Mouse (Mus musculus): ENCODE measurements at regions not wholly inside any gene's neighbourhood (a gene's known extent, or its start where the extent isn't known, plus 50 kb on each side); places are given as distances from the start of the nearest gene placed in this dataset.
A peak's percentile ranks its signal among the peaks of the same experiment; 100 is the strongest.

DNA sequence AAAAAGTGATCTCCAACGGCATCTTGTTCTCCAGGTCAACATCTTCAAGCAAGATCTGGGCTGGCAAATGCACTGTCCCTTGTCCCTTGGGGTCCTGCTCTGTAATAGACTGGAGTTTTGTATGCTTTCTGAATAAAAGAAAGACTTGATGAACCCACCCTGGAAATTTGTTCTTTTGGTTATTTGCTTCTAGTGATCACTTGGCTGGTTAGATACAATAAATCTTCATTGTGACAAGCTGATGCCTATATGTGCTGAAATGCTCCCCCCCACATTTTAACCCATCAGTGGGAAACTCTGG lies 65.0 kb downstream of the Dmac1 start:
- no peaks in the 10 kb centered on the region for H3K27me3 ChIP-seq (ENCODE audit: control insufficient read depth, insufficient read depth, low read length)
- no peaks in the 10 kb centered on the region for H3K9me3 ChIP-seq (ENCODE audit: control insufficient read depth, low read length)
- H3K27ac ChIP-seq (replicated peaks; ENCODE audit: low read depth, low read length): peak overlapping the region; percentile 33; the same call in 1 of the 2 replicates
- DNase-seq (no peak), ATAC-seq (ENCODE audit: low FRiP score, low TSS enrichment) (peak; percentile 25)
- 20% methylated on average over 1 of the region's 1 CpGs for WGBS
- H3K4me3 ChIP-seq (replicated peaks; ENCODE audit: low read depth, low read length): no peak overlapping the region
- H3K36me3 ChIP-seq (ENCODE audit: control insufficient read depth, insufficient read depth, low read length): no peaks in the 10 kb centered on the region
- H3K9ac ChIP-seq (replicated peaks; ENCODE audit: low read length): no peak overlapping the region
- H3K4me1 ChIP-seq (ENCODE audit: control insufficient read depth, insufficient read depth, low read length): no peaks in the 10 kb centered on the region
- no peak overlapping the region for H3K4me2 ChIP-seq (ENCODE audit: low read length)

DNA sequence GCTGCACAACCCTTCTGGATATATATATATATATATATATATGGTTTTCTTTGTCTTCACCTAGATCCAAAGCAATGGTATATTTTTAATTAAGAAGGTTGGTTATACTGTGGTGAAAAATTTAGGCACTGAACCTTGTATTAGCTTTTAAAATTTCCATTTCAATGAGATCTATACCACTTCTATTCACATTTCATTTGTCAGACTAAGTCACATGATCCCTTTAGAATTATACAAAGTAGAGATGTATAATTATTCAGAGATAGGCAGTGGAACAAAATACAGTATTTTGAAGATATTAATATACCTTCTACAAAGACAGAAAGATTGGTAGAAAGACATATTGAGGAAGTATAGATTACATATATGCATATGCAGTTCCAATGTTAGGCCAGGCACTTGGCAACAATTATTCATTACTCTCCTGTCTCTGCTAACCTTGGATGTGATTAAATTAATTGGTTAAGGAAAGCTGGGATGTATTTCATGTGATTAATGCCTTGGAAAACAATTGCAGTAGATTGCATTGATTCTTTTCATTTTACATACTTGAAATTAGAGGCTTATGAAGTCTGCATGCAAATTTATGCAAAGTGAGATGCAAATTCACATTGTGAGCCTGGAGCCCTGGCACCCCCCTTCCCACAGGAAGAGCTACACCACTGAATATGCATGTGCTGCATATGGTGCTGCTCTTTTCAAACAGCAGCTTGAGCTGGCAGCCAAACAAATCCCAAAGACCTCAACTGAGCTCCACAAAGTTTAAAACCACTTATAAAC lies 65.5 kb downstream of the Dmac1 start:
- H3K9me3 ChIP-seq (ENCODE audit: control insufficient read depth, low read length): no peaks in the 10 kb centered on the region
- H3K4me1 ChIP-seq (ENCODE audit: control insufficient read depth, insufficient read depth, low read length): no peaks in the 10 kb centered on the region
- peak overlapping the region; percentile 33; the same call in 1 of the 2 replicates for H3K27ac ChIP-seq (replicated peaks; ENCODE audit: low read depth, low read length)
- no peak overlapping the region for H3K4me2 ChIP-seq (ENCODE audit: low read length)
- no peak overlapping the region for H3K4me3 ChIP-seq (replicated peaks; ENCODE audit: low read depth, low read length)
- ATAC-seq (ENCODE audit: low FRiP score, low TSS enrichment): peak; percentile 93
- no peaks in the 10 kb centered on the region for H3K36me3 ChIP-seq (ENCODE audit: control insufficient read depth, insufficient read depth, low read length)
- H3K9ac ChIP-seq (replicated peaks; ENCODE audit: low read length): no peak overlapping the region
- H3K27me3 ChIP-seq (ENCODE audit: control insufficient read depth, insufficient read depth, low read length): no peaks in the 10 kb centered on the region
- peak; percentile 77 for DNase-seq
